Mouse (Mus musculus) heart, adult 2 months (tissue): ENCODE results near the gene Plekhm3. TPM values are rescaled to one million over a fixed set of nuclear protein-coding genes. Genes with fewer than 3 reads are reported as not detected.
A peak's percentile ranks its signal among the peaks of the same experiment; 100 is the strongest.

Experiments used
- DNase-seq, 2 experiments: peaks; one replicate each; pipeline ENCODE4 v3.0.0; 2021
- H3K27ac ChIP-seq: fragments of 200-600 bp; 2 replicates; pipeline ENCODE4 v1.8.1; 2022
- H3K27me3 ChIP-seq: fragments of 200-500 bp; 2 replicates; pipeline ENCODE4 v1.6.1; 2012; ENCODE audit warnings: mild to moderate bottlenecking, low read length, inconsistent platforms, mixed read lengths; ENCODE audit not compliant: control insufficient read depth, insufficient read depth
- H3K36me3 ChIP-seq: fragments of 200-500 bp; 2 replicates; pipeline ENCODE4 v1.6.1; 2012; ENCODE audit warnings: low read length, inconsistent platforms; ENCODE audit not compliant: control insufficient read depth, insufficient read depth
- H3K4me1 ChIP-seq: fragments of 200-500 bp; 2 replicates; pipeline ENCODE4 v1.6.1; 2011; ENCODE audit warnings: low read length; ENCODE audit not compliant: control insufficient read depth, insufficient read depth
- H3K4me3 ChIP-seq: fragments of 200-600 bp; 2 replicates; pipeline ENCODE4 v1.8.1; 2022
- H3K79me2 ChIP-seq: fragments of 200-500 bp; replicated peaks from 2 replicates; pipeline ENCODE4 v1.6.1; 2012; ENCODE audit warnings: mild to moderate bottlenecking, inconsistent platforms, low read length, moderate library complexity, mixed read lengths; ENCODE audit not compliant: control insufficient read depth, insufficient read depth
- H3K9ac ChIP-seq: fragments of 200-500 bp; 2 replicates; pipeline ENCODE4 v1.6.1; 2012; ENCODE audit warnings: low read depth, mild to moderate bottlenecking, control low read depth, inconsistent platforms, low read length, mixed read lengths
- CTCF ChIP-seq: fragments of 200-600 bp; IDR thresholded peaks from 2 replicates; pipeline ENCODE4 v1.8.1; 2022; ENCODE audit warnings: antibody characterized with exemption, mild to moderate bottlenecking, moderate library complexity
- EP300 ChIP-seq: fragments of 200-500 bp; IDR thresholded peaks from 2 replicates; pipeline ENCODE4 v1.6.1; 2011; ENCODE audit warnings: low read depth, low read length, control low read depth; ENCODE audit not compliant: insufficient read depth
- POLR2A ChIP-seq: fragments of 200-500 bp; IDR thresholded peaks from 2 replicates; pipeline ENCODE4 v1.6.1; 2011; ENCODE audit warnings: mild to moderate bottlenecking, low read depth, low read length, control low read depth; ENCODE audit not compliant: insufficient read depth
- WGBS: fragments of 180-500 bp; shearing (Covaris S2); methylation state at CpG from one replicate; pipeline ENCODE4 v1.1.7; 2018; 5-methylcytosine and 5-hydroxymethylcytosine counted together
- intact Hi-C: fragments of 180-260 bp; cut with DNase I; formaldehyde crosslinking; loops from one replicate; pipeline ENCODE4 v1.15.1; 2025
- polyA plus RNA-seq: library from polyadenylated mRNA; depleted of rRNA; stranded (reverse); fragments of >200 nt; gene quantifications from 2 replicates; pipeline ENCODE4 v1.2.3, GENCODE M21; 2012; rRNA removed
- total RNA-seq, 2 experiments: library from RNA; stranded (reverse); gene quantifications; 2 replicates each; pipeline ENCODE4 v1.2.3; 2021

Plekhm3 gene
- total and polyA plus RNA-seq, 3 experiments, result 3.3 to 6.9 (median 6.8) TPM

DNA sequence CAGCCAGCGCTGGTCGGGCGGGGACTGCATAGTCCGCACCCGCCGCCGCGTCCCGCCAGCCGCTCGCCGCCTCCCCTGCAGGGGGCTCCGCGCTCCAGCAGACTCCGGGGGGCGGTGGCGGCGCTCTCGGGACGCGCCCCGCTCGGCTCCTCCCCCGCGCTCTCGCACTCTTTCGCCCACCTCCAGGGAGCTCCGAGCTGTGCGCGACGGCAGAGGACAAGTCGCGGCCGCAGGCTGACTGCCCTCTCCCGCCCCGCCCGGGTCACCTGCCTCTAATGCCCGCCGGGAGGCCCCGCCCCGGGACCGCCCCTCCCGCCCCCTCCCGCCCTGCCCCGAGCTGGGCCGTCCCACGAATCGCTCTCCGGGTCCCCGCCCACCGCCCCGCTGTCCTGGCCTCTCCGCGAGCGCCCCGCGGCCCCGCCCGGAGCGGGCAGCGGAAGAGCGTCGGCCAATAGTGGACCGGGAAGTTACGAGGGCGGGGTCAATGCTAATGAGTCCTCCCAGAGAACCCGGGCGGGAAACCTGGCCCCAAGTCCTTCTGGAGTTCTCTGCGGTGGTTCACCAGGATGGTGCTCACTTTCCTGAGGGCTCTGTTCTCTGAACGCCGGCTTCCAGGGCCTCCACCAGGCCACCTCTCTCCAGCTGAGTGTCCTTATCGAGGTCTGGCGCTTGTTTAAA is 219.0 kb downstream of the Plekhm3 start, which contains the start of gene Fzd5:
Gene Fzd5, minus strand, starts transcription at position 250 of the 678 bp plus-strand sequence.
- Histone ChIP-seq H3K36me3 (no peaks in the 10 kb centered on the region), H3K4me3 (peak within 1 kb of the TSS; percentile 89), H3K27me3 (no peaks in the 10 kb centered on the region), H3K27ac (peak within 1 kb of the TSS; percentile 74), H3K4me1 (peaks cover 2% of the 10 kb centered on the region; the same call in 1 of the 2 replicates), H3K9ac (peak within 1 kb of the TSS; percentile 93), H3K79me2 (no peaks in the 10 kb centered on the region)
- 2% methylated on average over 69 of the region's 73 CpGs for WGBS
- peak; percentile 93 to 97 for DNase-seq
- TF ChIP-seq POLR2A (peak; percentile 84), EP300 (no peak), CTCF (peak; percentile 64)
- intact Hi-C loops, result loop anchor here (1.0 to 10.0 kb wide), 3 partner anchors 47 to 447 kb away; partner anchors contain the start of genes Ccnyl1, Idh1 and Pikfyve

DNA sequence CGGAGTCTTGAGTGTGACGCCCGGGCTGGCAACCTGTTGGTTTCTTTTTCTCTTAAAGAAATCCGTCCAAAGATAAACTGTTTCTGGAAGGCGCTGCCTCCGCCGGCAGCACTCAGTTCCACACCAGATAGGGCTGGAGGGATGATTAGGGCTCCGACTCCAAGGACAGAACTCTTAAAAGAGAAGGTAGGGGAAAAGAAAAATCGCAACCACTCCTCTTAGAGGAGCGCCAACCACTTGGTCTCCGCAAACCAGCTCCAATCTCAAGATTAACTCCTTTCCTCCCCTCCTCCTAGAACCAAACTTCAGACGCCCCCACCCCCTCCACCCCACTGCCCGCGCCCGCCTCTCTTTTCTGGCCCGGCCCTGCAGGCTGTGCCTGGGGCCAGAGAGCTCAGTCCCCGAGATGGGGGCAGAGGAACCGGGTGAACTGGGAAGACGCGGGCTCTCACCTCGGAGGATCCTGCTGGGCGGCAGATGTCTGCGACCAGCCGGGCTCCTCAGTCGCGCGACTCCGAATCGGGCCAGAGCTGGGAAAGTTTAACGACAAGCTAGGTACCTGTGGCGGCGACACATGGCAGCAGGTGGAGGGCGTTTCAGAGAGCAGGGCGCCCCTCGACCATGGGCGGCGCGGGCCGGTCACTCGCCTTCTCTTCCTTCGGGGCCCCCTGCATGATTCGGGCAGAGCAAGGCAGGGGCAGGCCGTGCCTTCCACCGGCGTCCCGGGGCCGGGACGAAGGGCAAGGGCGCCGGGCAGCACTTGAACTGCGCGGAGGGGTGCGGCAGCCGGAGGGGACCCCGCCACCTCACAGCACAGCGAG is 219.7 kb downstream of the Plekhm3 start:
- no peaks in the 10 kb centered on the region for H3K36me3 ChIP-seq
- H3K4me1 ChIP-seq, result peaks cover 2% of the 10 kb centered on the region; the same call in 1 of the 2 replicates
- no peaks in the 10 kb centered on the region for H3K79me2 ChIP-seq
- DNase-seq, result no peak
- peak overlapping the region; percentile 93 for H3K9ac ChIP-seq
- H3K27me3 ChIP-seq, result no peaks in the 10 kb centered on the region
- H3K4me3 ChIP-seq, result peak overlapping the region; percentile 89
- WGBS, result under 1% methylated on average over 54 of the region's 56 CpGs
- intact Hi-C loops, result loop anchor here (1.0 to 10.0 kb wide), 3 partner anchors 47 to 448 kb away; partner anchors contain the start of genes Ccnyl1, Idh1 and Pikfyve
- peak overlapping the region; percentile 73 for H3K27ac ChIP-seq
- TF ChIP-seq POLR2A (no peak), CTCF (no peak), EP300 (no peak)

Other genes with a start within 250 kb of the Plekhm3 start
- 1 to 10 TPM; 3.6 to 4.4 TPM for gene Fzd5, start 219.1 kb downstream of the Plekhm3 start, total RNA-seq
- gene Fzd5, start 219.1 kb downstream of the Plekhm3 start, polyA plus RNA-seq, result 2.5 and 3.2 TPM in 2 replicates
- not detected for gene Akr1cl, start 75.9 kb upstream of the Plekhm3 start, total RNA-seq
- 0.10 and 0.35 TPM in 2 replicates for gene Akr1cl, start 75.9 kb upstream of the Plekhm3 start, polyA plus RNA-seq
- gene Cryge, start 94.3 kb upstream of the Plekhm3 start, total RNA-seq, result not detected
- not detected in 2 replicates for gene Cryge, start 94.3 kb upstream of the Plekhm3 start, polyA plus RNA-seq
- not detected for gene Crygd, start 106.6 kb upstream of the Plekhm3 start, total RNA-seq
- not detected in 2 replicates for gene Crygd, start 106.6 kb upstream of the Plekhm3 start, polyA plus RNA-seq
- not detected for gene Crygc, start 116.9 kb upstream of the Plekhm3 start, total RNA-seq
- not detected in 2 replicates for gene Crygc, start 116.9 kb upstream of the Plekhm3 start, polyA plus RNA-seq
- gene Crygb, start 125.5 kb upstream of the Plekhm3 start, total RNA-seq, result not detected
- gene Crygb, start 125.5 kb upstream of the Plekhm3 start, polyA plus RNA-seq, result not detected in 2 replicates
- gene Cryga, start 146.5 kb upstream of the Plekhm3 start, total RNA-seq, result not detected
- not detected in 2 replicates for gene Cryga, start 146.5 kb upstream of the Plekhm3 start, polyA plus RNA-seq
- not detected for gene Gm28845, start 162.7 kb upstream of the Plekhm3 start, total RNA-seq
- gene Gm28845, start 162.7 kb upstream of the Plekhm3 start, polyA plus RNA-seq, result not detected in 2 replicates
- not detected for gene D630023F18Rik, start 166.4 kb upstream of the Plekhm3 start, total RNA-seq
- 0.12 TPM in 1 of 2 replicates, not detected in the other for gene D630023F18Rik, start 166.4 kb upstream of the Plekhm3 start, polyA plus RNA-seq
- 10 to 100 TPM; 57.8 to 88.9 TPM for gene Idh1, start 229.7 kb upstream of the Plekhm3 start, total RNA-seq
- gene Idh1, start 229.7 kb upstream of the Plekhm3 start, polyA plus RNA-seq, result 22.1 and 39.9 TPM in 2 replicates
- 10 to 100 TPM in 1 of 2 experiments, 1 to 10 TPM in 1; 9.6 to 10.3 TPM for gene Pikfyve, start 229.9 kb upstream of the Plekhm3 start, total RNA-seq
- gene Pikfyve, start 229.9 kb upstream of the Plekhm3 start, polyA plus RNA-seq, result 2.5 and 4.2 TPM in 2 replicates